Mouse (Mus musculus): ENCODE data around the gene Ubxn7. TPM values are rescaled to one million over a fixed set of nuclear protein-coding genes. Genes with fewer than 3 reads are reported as not detected.

The Ubxn7 gene
- total RNA-seq, 1 experiment from 2014 or later, result 41.0 TPM

DNA sequence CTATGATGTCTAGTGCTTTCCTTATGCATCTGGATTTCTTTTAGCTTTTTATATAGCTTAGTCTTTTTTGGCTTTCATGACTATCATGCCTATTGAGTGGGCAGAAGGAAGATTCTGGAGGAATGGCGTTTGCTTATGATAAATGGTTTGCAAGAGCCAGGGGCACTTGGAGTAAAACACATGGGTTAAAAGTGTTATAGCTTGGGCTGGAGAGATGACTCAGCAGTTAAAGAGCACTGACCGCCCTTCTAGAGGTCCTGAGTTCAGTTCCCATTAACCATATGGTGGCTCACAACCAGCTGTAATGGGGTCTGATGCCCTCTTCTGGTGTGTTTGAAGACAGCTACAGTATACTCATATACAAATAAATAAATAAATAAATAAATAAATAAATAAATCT lies 31.5 kb downstream of the Ubxn7 start:
- no peak for ATAC-seq (replicated peaks; ENCODE audit: insufficient number of reproducible peaks, low FRiP score, low TSS enrichment, poor library complexity, severe bottlenecking)

DNA sequence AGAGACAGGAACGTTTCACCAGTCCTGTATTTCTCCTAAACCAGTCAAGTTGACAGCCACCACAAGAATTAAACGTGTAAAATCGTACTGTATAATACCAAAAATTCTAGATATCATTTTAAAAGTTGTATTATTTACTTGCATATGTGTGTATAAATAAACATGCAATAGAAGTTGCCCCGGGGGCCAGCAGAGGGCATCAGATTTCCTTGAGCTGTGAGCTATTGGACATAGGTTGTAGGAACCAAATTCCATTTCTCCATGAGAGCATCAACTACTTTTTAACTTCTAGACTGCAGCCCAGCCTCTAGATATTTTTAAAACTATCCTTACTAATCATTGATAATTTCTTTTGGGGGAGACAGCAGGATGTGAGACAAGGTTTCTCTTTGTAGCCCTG lies 39.3 kb downstream of the Ubxn7 start:
- no peak for ATAC-seq (replicated peaks; ENCODE audit: insufficient number of reproducible peaks, low FRiP score, low TSS enrichment, poor library complexity, severe bottlenecking)

- no peak for ATAC-seq (replicated peaks; ENCODE audit: insufficient number of reproducible peaks, low FRiP score, low TSS enrichment, poor library complexity, severe bottlenecking)
Observed at GRCm38 (mm10) chr16:32379575-32379974, 47.5 kb downstream of the Ubxn7 start.

DNA sequence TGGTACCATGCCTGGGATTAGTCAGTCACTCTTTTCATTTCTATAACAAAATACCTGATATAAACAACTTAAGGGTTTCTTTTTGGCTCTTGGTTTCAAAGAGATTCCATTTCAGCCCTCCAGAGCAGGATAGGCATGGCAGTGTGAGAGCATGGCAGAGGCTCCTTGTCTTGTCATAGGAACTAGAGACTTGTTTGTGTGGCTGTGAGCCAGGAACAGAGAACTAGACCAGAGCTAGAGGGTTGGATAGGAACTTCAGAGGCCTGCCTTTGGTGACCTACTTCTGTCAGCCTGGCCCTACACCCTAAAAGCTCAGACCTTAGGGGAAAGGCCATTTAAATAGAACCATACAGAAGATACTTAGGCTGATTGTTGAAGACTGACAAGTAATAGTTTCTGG lies 50.8 kb downstream of the Ubxn7 start:
- no peak for ATAC-seq (replicated peaks; ENCODE audit: insufficient number of reproducible peaks, low FRiP score, low TSS enrichment, poor library complexity, severe bottlenecking)

GRCm38 (mm10) chr16:32384885-32385284 lies 52.8 kb downstream of the Ubxn7 start:
- ATAC-seq (replicated peaks; ENCODE audit: insufficient number of reproducible peaks, low FRiP score, low TSS enrichment, poor library complexity, severe bottlenecking), result no peak

- no peak for ATAC-seq (replicated peaks; ENCODE audit: insufficient number of reproducible peaks, low FRiP score, low TSS enrichment, poor library complexity, severe bottlenecking)
Observed at GRCm38 (mm10) chr16:32386826-32387225, 54.8 kb downstream of the Ubxn7 start.

GRCm38 (mm10) chr16:32389049-32389448 lies 57.0 kb downstream of the Ubxn7 start:
- no peak for ATAC-seq (replicated peaks; ENCODE audit: insufficient number of reproducible peaks, low FRiP score, low TSS enrichment, poor library complexity, severe bottlenecking)

DNA sequence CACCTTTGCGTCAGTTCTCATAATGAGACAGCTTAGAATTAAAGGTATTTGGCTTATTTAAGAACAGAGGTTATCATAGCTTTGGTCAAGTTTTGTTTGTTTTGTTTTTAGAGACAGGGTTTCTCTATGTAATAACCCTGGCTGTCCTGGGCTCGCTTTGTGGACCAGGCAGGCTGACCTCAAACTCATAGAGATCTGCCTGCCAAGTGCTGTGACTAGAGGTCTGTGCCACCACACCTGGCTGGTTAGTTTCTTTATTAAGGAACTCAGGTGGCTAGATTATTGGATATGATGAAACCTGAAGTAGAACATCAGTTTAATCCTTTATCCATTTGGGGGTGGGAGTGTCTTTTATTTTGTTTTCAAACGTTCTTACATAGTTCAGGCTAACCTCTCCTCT lies 57.8 kb downstream of the Ubxn7 start:
- no peak for ATAC-seq (replicated peaks; ENCODE audit: insufficient number of reproducible peaks, low FRiP score, low TSS enrichment, poor library complexity, severe bottlenecking)

DNA sequence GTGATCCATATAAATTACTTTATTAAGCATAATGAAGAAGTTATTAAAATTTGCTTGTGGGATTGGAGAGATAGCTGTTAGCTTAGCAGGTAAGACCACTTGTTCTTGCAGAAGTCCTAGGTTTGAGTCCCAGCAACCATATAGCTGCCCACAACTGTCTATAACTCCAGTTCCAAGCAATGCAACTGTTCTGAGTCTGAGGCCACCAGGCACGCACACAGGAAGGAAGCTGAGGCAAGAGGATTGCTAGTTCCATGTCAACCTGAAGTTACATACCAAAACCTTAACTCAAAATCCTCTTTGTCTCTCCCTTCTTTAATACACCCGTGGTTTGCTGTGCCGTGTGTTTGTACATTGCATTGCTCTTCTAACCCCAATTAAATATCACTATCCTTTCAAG lies 58.8 kb downstream of the Ubxn7 start:
- ATAC-seq (replicated peaks; ENCODE audit: insufficient number of reproducible peaks, low FRiP score, low TSS enrichment, poor library complexity, severe bottlenecking), result no peak

- ATAC-seq (replicated peaks; ENCODE audit: insufficient number of reproducible peaks, low FRiP score, low TSS enrichment, poor library complexity, severe bottlenecking), result no peak
Observed at GRCm38 (mm10) chr16:32395679-32396540, 63.9 kb downstream of the Ubxn7 start.

DNA sequence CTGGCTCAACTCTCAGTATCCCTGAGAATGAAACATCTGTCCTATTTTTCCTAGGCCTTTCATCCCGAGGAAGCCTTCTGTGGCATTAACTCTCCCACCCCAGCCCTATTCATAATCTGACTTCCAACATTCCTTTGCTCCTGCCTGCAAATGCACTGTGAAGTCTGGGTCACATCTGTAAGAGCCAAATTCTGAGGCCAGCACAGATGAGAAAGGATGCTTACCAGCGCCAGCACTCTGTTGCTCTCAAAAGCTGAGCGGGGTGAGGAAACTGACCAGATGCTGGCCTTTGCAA lies 64.4 kb downstream of the Ubxn7 start:
- no peak for ATAC-seq (replicated peaks; ENCODE audit: insufficient number of reproducible peaks, low FRiP score, low TSS enrichment, poor library complexity, severe bottlenecking)

GRCm38 (mm10) chr16:32398206-32398605 lies 66.1 kb downstream of the Ubxn7 start:
- no peak for ATAC-seq (replicated peaks; ENCODE audit: insufficient number of reproducible peaks, low FRiP score, low TSS enrichment, poor library complexity, severe bottlenecking)

DNA sequence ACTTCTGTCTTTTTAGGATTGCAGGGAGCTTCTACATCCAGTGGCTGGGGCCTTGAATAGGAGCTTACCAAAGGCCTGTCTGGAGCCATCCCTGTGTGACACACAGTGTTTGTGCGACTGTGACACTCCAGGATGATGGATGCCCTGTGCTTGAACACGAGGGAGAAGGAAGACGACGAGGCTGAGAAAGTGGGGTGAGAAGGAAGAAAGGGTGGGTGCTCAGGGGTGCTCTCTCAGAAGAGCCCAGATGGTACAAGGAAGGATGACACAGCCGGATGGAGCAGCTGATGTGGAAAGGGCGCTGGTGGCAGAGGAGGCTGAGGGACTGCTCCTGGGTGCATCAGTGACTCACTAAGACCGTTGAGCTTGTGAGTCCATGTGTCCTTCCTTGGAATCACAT lies 68.2 kb downstream of the Ubxn7 start, which contains the start of gene Tm4sf19:
Gene Tm4sf19, plus strand, starts transcription at position 240 of the 400 bp plus-strand sequence.
- ATAC-seq (replicated peaks; ENCODE audit: insufficient number of reproducible peaks, low FRiP score, low TSS enrichment, poor library complexity, severe bottlenecking), result no peak

- peak; percentile 94 for ATAC-seq (replicated peaks; ENCODE audit: insufficient number of reproducible peaks, low FRiP score, low TSS enrichment, poor library complexity, severe bottlenecking)
Observed at GRCm38 (mm10) chr16:32401335-32401965, 69.4 kb downstream of the Ubxn7 start.

DNA sequence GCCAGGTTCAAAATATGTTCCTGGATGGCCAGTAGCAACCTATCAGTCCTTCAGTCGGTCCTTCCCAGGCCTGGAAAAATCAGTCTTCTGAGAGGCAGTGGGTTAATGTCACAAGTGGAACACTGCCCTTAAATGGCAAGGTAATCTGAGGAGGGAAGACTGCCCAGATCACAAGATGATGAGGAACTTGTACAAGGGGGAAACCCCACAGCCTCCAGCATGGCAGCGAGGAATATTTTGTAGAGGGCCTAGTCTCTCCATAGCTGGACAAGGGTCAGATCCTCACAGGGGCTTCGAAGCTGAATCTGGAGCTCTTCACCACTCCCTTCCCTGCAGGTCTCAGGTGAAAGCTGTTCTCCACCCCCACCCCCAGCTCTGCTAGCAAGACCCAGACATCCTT lies 70.8 kb downstream of the Ubxn7 start:
- ATAC-seq (replicated peaks; ENCODE audit: insufficient number of reproducible peaks, low FRiP score, low TSS enrichment, poor library complexity, severe bottlenecking), result peak; percentile 68; the same call in 1 of the 2 replicates

- no peak for ATAC-seq (replicated peaks; ENCODE audit: insufficient number of reproducible peaks, low FRiP score, low TSS enrichment, poor library complexity, severe bottlenecking)
Observed at GRCm38 (mm10) chr16:32405716-32406115, 73.7 kb downstream of the Ubxn7 start.

DNA sequence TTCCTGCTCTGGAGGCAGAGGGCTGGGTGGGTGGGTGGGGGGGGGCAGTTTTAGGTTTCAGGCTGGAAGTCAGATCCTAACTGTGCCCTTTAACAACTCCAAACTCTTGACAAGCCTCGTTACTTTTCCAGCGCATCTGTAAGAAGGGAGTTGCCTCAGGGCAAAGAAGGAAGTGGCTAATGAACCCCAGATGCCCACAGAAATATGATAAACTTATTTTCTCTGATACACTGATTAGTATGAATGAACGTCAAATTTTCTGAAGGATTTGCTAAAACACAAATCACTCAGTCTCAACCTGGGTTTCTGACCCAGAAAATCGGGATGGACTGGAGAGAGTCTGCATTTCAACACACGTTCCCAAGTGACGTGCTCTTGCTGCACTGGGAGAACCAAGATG lies 74.6 kb downstream of the Ubxn7 start:
- no peak for ATAC-seq (replicated peaks; ENCODE audit: insufficient number of reproducible peaks, low FRiP score, low TSS enrichment, poor library complexity, severe bottlenecking)

GRCm38 (mm10) chr16:32407730-32408129 lies 75.7 kb downstream of the Ubxn7 start:
- ATAC-seq (replicated peaks; ENCODE audit: insufficient number of reproducible peaks, low FRiP score, low TSS enrichment, poor library complexity, severe bottlenecking), result no peak

DNA sequence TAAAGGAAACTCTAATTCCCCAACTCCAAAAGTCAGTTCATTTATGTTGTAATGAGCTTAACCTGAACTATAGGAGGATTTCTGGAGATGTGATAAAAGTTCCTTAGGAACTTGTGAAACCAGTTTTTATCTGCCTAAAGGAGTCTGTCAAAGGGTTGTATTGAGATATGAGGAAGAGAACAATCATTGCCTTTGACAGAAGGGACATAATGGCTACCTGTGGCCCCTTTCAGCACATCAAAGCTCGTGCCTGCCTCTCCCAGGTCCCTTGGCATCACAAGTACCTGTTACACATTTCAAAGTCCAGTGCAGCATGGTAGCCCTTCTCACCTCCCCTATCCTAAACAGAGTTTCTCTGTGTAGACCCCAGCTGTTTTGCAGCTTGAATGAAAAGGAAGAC lies 85.4 kb downstream of the Ubxn7 start:
- no peak for ATAC-seq (replicated peaks; ENCODE audit: insufficient number of reproducible peaks, low FRiP score, low TSS enrichment, poor library complexity, severe bottlenecking)

Measured in monocyte, adult 5-6 weeks (primary cell).